Mouse (Mus musculus) frontal cortex, adult (tissue): ENCODE data around the gene Il9r.

Experiments used
- ATAC-seq: cut with Nextera tagmentation; 2 replicates; pipeline ENCODE4 v1.9.2; 2017; ENCODE audit warnings: mild to moderate bottlenecking, moderate library complexity, mixed read lengths; ENCODE audit not compliant: low TSS enrichment

The Il9r gene

DNA sequence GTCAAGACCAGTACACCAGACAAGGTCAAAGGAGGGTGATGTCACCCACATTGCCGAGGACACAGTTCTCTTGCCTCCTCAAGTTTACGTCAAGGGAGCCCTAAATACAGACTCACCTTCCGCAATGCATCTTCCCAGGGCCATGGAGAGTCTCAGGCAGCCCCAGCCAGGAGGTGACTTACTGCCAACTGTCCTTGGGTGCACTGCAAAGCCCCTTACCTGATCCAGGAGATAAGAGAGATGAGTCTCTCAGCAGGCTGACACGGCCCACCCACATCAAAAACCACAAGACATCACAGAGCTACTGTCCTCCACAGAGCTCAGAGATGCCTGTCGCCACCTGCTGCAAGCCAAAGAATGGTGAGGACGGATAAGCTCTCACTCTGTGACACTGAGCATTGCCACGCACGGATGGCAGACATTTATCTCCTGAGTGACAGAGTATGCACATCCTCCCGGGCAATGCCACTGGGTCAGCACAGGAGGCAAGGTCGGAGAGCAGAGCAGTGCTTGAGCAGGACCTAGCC is at the start of gene Il9r:
TSS of gene Il9r (minus strand) at position 205 of the 527 bp plus-strand sequence.
- ATAC-seq = no peak

DNA sequence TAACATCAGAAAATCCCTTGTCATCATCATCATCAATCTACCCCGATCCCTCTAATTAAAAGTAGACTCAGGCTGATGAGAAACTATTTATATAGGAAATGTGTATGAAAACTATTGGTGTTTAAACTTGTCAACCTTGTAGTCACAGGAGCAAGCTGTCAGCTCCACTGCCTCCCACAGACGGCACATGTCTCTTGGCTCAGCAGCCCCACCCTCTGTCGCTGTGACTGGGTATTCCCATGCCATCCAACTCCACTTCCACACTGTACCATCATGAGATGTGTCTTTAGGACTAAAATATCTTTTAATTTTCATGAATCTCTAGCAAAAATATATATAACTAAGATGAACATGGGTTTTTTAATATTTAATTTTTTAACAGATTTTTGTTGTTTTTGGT is 48.3 kb upstream of the Il9r start:
- ATAC-seq = no peak

DNA sequence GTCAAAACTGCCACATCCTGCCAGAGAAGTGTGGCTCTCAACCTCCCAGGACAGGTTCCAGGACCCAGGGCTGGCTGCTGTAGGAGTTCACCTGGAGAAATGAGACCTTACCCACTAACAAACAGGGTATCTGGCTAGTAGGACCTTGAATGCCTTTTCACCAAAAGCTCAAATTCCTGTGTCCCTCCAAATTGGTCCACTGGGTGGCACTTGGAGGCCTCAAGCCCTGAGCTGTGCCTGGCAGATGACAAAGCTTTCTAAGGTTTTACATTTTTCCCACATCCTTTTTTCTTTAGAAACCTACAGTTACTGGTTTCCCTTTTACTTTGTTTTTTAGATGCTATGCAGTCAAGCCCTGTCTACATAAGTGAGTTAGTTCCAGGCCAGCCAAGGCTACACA is 47.0 kb upstream of the Il9r start:
- ATAC-seq = no peak

DNA sequence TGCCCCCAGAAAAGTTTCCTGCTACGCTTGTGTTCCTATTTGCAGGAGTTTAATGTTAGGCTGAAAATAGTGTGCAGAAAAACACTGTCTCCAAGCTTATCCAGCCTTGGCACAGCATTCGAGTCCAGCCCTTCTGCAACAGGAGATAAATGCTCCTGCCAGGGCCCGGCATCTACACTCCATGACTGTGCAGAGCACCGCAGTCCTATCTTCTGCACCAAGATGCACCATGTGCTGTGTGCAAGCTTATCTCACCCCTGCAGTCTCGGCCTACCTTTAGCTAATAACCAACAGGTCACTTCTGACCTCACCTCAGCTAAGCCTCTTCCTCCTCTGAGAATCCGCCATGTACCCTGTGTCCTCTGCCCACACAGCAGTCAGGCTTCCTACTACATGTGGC is 45.5 kb upstream of the Il9r start:
- no peak for ATAC-seq

DNA sequence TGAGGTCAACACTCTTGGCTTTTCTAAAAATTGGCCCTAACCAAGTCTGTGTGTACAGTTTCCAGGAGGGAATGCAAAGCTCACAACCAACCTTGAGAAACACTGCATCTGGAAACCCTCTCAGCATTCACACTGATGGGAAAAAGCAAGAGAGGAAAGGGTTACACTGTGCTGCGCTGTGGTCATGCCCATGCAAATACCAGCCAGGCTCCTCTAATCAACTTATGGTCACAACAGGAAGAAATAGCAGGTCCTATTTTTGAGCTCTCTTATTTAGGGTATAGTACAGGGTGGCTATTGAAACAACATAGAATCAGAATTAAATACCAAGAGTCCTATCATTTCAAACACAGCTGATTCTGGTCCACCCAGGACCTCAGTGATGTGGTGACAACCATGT is 44.5 kb upstream of the Il9r start:
- ATAC-seq = no peak

DNA sequence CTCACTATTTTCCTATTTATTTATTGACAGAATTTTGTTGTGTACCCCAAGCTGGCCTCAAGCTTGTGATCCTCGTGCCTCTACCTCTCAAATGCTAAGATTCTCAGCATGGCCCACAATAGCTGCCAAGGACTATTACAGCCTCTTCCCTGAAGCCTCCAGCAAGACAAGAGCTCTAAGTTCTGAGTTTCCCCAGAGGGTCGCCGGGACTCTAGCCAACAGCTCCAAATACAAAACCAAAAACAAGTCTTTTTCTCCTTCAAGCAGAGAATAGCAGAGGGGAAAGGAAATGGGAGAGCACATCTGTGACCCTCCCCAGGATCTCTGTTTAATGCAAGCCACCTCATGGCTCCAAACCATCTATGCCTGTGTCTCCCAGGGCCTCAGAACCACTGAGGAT is 44.0 kb upstream of the Il9r start:
- no peak for ATAC-seq

DNA sequence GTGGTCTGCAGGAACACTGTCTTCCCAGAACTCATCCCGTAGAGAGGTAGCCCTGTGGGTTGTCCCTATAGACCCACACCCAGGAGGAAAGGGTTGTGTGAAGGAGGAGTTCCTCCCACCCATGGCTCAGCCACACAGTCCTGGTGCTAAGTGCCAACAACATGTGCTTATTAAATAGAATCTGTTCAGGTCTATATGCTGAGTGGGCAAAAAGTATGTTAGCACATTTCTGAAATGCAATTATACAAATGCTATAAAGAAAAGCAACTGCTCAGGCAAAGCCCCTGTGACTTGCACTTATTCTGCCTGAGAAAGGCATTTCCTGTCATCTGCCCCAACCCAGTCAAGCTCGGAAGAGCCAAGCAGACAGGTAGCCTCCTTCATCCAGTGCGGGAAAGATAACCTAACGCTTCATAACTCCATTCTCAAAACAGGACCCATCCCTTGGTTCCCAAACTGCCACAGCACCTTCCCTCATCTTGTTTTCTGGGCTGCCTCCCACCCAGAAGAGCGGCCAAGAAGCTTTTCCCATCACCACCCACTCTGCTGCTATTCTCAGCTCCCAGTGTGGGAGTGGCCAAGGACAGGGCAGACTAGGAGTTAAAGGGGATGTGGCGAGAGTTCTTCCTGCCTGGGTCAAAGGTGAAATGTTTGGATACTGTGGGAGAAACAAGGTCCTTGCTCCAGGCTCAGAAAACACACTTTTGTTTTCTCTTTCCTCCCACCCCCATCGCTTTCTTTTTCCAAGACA is 43.3 kb upstream of the Il9r start:
- peak; percentile 72 for ATAC-seq

DNA sequence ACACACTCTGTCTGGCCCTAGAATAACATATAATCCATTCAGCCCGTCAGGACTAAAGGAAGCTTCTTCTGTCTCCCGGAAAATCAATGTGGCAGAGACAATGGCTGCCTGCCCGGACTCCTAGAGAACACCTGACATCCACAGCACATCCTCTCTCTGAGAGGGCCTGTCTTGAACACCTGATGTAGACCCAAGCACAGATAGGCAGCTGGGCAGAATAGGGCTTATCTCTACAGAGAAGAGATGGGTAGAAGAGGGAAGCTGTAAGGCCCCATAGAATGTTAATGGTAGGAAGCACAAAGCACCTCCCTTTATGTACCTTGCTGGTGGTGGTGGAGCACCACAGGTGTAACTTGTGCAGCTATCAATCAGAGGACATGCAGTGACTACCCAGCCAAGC is 42.1 kb upstream of the Il9r start:
- ATAC-seq = no peak

DNA sequence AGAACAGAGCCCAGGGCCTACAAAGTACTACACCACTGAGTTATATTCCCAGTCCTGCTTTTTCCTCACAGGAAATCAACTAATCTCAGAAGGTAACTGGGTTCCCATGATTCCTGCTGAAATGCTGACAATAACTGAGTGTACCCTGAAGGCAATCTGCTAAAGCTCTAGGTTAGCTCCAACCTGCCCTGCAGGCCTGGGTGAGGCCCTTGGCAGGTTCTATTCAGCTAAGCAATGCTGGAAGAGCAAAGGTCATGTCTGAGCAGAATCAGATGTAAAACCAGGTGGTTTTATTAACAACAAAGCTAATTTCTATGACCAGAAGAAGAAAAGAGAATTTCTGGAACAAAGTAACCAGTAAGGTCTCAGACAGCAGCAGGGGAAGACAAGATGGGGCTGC is 41.3 kb upstream of the Il9r start:
- no peak for ATAC-seq

DNA sequence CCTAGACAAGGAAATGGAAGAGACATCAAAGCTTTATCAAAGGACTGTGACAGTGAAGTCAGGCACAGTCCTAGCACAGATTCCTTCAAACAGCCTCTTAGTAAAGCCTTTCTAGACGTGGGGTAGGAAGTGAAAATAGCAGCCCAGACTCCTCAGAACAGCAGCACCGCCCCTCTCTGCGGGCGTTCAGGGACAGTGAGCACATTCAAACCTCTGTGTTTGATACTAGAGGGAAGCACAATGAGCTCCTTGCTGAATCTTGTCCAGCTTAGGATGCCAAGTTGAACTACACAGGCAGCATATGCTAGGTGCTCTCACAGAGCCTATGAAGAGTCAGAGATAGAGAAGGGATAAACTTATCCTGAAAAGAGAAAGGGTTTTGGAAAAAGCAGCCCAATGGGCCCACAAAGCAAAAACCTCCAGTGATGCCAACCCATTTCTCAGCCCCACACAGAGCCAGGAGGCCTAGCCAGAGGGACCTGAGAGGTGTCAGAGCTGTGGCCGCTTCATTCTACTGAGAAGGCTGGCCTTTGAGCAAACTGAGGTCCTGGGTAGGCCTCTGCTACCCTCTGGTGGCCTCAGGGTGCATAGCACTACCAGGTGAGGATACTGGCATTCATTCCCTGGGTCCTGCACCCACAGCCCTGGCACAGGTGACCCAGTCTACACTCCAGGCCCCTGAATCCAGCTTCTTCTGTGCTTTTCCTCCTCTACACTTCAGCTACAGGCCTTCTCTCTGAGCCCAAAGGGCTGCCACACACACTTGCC is 38.2 kb upstream of the Il9r start:
- peak; percentile 45 for ATAC-seq

DNA sequence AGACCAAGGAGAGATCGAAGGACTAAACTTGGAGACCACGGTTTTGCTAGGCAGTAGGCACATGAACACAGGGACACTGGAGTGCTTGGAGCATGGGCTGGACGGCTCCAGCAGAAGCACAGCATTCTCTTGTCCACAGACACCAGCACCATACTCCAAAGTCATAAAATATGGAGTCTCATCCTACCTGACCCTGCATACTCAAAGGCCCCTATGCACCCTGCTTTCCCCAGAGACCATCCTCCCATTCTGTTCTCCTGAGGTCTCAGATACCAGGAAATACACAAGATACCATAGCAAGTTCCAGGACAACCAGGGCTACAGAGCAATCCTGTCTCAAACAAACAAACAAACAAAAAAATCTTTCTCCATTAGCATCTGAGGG is 37.3 kb upstream of the Il9r start:
- no peak for ATAC-seq

DNA sequence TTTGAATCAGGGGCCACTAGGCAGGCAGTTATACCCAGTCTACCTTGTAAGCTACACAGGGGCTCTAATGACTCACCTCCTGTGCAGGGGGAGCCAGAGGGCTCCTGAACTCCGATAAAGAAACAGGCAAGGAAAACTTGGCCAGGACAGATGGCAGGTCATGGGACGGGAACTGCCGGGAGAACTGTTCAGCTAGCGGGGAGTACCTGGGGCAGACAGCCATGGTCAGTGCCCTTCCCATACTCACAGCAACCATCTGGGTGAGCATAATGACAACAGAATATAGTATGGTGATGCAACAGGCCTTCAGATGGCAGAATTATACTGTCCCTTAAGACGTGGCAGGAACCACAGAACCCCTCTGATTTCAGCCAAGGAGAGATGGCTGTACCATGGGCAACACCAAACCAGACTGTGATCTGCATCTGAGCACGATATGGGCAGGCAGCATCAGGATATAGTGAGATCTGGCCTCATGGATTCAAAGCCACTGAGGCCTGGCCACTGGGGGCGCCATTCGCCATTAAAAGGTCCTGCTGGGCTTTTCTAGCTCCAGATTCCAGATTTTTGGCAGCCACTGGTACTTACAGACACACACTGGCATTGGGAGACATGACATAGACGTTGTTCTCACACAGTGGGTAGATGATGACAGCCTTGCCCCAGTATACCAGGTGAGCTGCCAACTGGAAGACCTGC is 36.8 kb upstream of the Il9r start:
- ATAC-seq = no peak

DNA sequence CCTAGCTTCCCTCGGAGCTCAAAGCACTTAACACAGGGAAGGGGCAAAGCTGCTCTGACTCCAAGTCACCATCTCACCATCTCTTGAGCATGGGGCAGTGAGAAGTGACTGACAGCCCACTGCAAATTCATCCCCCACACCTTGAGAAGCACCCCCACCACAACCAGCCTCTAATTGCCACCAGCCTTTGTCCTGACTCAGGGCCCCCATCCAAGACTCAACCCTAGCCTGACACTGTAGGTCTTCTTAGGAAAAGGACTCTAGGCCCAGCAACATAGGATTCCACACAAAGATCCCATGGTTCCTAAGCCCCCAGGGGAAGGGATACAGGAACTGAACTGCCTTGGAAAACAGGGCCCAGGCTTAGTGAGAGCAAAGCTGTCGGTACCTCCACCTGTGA is 36.1 kb upstream of the Il9r start:
- no peak for ATAC-seq

DNA sequence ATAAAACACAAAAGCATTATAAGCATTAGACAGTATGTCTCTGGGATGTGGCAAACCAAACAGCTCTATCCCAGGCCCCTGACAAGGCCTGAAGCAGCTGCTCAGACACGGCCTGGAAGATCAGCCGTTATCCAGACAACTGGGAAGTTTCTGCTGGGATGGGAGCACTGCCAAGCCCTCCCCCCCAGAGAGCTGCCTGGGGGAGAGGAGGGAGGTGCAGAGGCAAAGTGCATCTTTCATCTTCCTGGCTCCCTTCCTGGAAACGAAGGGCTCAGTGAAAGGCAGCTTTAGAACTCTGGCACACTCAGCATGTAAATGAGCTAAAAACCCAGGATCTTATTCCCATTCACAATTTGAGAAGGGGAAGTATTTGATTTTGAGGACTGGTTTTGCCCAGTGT is 35.6 kb upstream of the Il9r start:
- peak; percentile 42 for ATAC-seq

DNA sequence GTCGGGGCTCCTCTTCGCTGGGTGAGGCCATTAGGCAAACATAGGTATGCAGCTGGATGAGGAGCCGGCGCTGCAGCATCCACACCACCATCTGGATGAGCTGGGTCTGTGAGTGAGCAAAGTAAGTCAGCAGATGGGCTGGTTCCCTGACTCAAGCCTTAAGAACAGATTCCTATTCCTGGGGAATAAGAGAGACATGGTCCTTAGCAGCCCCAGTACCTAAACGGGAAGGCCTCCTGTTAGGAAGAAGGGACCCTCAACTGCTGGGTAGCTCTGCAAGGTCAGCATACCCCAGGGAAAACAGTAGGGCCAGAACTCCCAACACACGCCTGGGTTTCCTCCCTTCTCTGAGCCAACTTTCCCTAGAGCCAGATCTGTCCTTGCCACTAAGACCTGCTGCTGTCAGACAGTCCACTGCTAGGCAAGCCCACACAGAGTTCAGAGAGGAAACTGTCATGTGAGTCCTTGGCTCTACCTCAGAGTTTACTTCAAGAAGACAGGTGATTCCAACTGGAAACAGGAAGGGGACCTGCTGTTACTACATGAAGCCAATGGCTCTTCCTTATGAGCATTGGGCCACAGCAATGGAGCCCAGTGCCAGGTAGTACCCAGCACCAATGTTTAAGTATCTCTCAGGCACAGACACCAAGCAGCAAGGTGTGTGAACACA is 34.9 kb upstream of the Il9r start:
- ATAC-seq = no peak

DNA sequence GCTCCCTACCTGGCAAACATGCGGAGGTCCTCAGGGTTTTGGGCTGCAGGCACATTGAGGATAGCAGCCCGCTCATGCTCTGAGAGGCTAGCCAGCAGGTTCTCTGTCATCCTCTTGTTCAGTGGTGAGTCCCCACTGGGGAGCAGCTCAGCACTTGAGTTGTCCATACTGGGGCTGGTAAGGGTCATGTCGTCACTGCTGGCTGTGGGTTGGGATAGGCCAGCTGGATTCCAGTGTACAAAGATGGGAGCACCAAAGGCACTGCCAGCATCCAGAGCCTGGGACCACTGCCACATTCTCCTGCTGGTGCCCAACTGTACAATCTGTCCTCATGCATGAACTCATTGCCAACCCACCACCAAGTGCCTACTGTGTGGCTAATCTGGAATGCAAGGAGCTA is 33.8 kb upstream of the Il9r start:
- no peak for ATAC-seq

DNA sequence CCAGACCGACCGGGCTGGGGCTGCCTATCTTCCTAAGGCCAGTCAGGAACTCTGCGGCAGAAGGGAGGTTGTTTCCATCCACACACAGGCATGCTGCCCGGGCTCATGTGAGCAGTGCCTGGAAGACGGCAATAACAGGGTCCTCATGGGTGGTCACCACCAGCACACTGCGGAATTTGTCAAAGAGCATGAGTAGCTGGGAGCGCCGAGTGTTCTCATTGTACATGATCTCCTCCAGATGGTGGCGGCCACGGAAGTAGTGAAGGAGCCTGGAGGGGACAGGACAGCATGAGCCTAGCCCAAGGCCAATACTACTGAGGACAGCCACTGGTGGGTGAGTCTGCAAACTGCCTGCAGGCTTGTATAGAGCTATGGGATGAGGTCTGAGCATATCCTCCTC is 32.8 kb upstream of the Il9r start:
- no peak for ATAC-seq

DNA sequence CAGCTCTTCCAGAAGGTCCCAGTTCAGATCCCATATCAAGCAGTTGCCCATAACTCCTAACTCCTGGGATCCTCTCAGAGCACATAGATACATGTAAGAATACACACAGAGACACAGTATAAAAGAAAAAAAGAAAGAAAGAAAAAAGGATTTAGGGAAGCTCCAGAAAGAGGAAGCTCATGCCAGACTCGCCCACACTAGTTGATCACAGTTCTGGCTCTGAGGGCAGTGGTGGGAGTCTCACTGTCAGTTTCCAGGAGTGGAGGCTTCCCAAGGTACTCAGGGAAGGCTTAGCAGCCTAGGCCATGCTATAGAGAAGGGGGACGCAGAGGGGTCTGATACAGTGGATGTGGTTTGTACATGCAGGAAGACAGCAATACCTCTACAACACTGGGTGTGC is 31.0 kb upstream of the Il9r start:
- ATAC-seq = peak; percentile 33

DNA sequence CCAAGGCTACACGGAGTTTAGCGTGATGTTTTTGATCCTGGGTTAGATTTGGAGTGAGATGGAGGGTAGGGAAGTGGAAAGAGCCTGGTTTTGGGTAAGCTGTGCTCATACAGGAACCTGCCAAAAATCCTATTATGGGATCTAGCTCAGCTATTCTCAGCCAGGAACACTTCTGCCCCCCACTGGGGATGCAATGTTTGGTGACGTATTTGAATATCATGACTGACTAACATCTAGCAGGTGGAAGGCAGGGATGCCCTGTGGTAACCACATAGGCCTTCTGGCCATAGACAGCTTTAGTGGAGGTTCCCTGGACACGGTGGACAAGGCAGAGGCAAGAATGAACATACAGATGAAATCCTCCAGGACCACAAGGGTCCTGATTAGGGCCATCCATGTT is 30.1 kb upstream of the Il9r start:
- ATAC-seq = peak; percentile 39

DNA sequence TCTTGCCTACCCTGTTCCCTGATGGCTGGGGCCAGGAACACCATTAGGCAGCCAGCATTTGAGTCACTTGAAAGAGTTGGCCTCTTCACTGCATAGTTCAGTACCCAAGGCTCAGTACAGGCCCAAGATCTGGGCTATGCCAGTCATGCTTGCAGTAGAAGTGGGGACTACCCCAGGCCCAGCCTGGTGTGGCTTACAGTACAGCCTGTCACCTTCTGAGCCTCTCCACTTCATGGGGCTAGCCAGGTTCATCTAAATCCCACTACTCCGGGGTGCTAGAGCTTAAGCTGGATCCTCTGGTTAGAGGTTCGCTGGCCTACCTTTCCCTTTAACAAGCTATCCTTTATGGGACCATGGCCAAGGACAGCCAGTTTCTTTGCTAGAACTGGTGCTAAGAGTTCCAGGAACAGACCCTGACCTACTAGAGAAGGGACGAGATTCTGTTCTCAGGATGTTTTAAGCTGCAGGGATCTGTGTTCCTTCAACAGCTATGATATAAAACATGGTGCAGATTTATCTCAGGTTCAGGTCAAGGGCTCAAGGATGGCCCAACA is 28.3 kb upstream of the Il9r start:
- ATAC-seq = no peak

DNA sequence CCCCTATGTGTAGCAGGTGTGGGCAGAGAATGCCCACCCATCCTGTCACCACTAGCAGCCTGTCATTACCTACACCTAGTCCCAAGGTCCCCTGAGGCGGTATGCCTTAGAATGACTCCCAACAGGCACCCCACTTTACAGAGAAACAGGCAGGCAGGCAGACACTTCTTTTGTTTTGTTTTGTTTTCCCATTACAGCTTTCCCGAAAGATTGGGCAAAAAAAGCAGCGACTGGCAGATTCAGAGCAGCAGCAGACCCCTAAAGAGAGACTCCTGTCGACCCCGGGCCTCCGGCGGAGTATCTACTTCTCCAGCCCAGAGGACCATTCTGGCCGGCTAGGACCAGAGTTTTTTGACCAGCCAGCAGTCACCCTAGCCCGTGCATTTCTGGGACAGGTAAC is 27.5 kb upstream of the Il9r start:
- no peak for ATAC-seq

DNA sequence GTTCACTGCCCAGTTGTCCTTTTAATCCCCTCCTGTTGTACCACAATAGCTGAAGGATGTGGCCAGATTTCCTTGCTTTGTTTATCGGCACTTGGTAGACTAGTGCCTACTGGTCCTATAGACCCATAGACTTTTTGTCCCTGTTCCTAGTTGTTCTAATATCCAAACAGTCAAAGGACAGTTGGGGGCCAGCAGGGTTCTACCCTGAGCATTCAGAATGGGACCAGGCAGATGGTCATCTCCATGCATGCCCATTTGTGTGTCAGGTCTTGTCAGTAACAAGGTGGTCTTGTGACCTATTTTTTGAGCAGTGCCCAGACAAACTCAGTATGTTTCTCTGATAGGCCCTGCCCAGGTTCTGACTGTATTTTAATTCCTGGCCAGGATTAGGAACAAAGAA is 27.0 kb upstream of the Il9r start:
- ATAC-seq = no peak
